Mouse (Mus musculus) embryonic facial prominence, embryonic 12.5 days (tissue): ENCODE data around the gene Timm10. TPM values are rescaled to one million over a fixed set of nuclear protein-coding genes. Genes with fewer than 3 reads are reported as not detected.

Source experiments
- ATAC-seq: fragments of 200-750 bp; cut with Nextera tagmentation; 2 replicates; pipeline ENCODE4 v1.8.0; 2017; ENCODE audit not compliant: insufficient number of reproducible peaks, insufficient read depth, low FRiP score, low TSS enrichment
- H3K27ac ChIP-seq: fragments of 300-500 bp; sonication (generic); 2 replicates; pipeline ENCODE4 v1.5.1; 2016; ENCODE audit warnings: mild to moderate bottlenecking
- H3K27me3 ChIP-seq: fragments of 300-500 bp; sonication (generic); 2 replicates; pipeline ENCODE4 v1.6.1; 2016; ENCODE audit warnings: mild to moderate bottlenecking, moderate library complexity
- H3K36me3 ChIP-seq: fragments of 300-500 bp; sonication (generic); 2 replicates; pipeline ENCODE4 v1.6.1; 2016; ENCODE audit warnings: mild to moderate bottlenecking
- H3K4me1 ChIP-seq: fragments of 300-500 bp; sonication (generic); 2 replicates; pipeline ENCODE4 v1.6.1; 2016
- H3K4me2 ChIP-seq: fragments of 300-500 bp; sonication (generic); replicated peaks from 2 replicates; pipeline ENCODE4 v1.6.1; 2016; ENCODE audit warnings: mild to moderate bottlenecking, moderate library complexity
- H3K4me3 ChIP-seq: fragments of 300-500 bp; sonication (generic); 2 replicates; pipeline ENCODE4 v1.5.1; 2016; ENCODE audit warnings: mild to moderate bottlenecking
- H3K9ac ChIP-seq: fragments of 300-500 bp; sonication (generic); 2 replicates; pipeline ENCODE4 v1.6.1; 2016; ENCODE audit warnings: mild to moderate bottlenecking, moderate library complexity
- H3K9me3 ChIP-seq: fragments of 300-500 bp; sonication (generic); 2 replicates; pipeline ENCODE4 v1.6.1; 2016; ENCODE audit warnings: mild to moderate bottlenecking, moderate library complexity
- WGBS: fragments of 180-500 bp; shearing (Covaris S2); methylation state at CpG from one replicate; pipeline ENCODE4 v1.1.7; 2016; 5-methylcytosine and 5-hydroxymethylcytosine counted together
- polyA plus RNA-seq: library from polyadenylated mRNA; unstranded; fragments of >200 nt; fragmentation: Nextera tagmentation; extraction: Ambion mirVana; gene quantifications from 2 replicates; pipeline ENCODE4 v1.2.1, GENCODE M21; 2016

Timm10 gene
- polyA plus RNA-seq, 1 experiment from 2014 or later: 39.4 TPM

DNA sequence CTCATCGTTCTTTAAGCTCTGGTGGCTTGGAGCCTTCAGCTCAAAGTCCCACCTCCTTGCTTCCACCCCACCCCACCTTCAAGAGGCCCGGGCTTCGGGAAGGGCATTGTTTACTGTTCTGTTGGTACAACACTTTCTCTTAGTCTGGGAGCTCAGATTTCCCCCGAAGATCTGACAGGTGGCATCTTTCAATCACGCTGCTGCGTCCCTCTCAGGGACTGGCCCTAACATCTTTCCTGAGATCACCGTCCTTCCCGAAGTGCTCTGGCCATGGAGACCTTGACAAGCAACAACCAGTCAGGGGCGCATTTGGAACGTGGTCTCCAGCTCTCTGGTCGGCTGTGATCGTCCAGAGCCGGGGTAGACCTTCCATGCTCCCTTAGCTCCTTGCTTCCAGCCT lies 4.2 kb upstream of the Timm10 start, which contains the start of gene Smtnl1:
Gene Smtnl1, minus strand, starts transcription at position 101 of the 400 bp plus-strand sequence.
- H3K36me3 ChIP-seq: no peaks in the 10 kb centered on the region
- no peaks in the 10 kb centered on the region for H3K27me3 ChIP-seq
- H3K4me2 ChIP-seq: no peak within 1 kb of the TSS
- H3K9me3 ChIP-seq: no peaks in the 10 kb centered on the region
- ATAC-seq: no peak
- peaks cover 2% of the 10 kb centered on the region for H3K4me1 ChIP-seq
- no peak within 1 kb of the TSS for H3K4me3 ChIP-seq
- 67% methylated on average over 13 of the region's 13 CpGs for WGBS
- H3K27ac ChIP-seq: 0 out of 2 replicates have a peak within 1 kb of the TSS, but pooled peaks have one; percentile 31
- no peak within 1 kb of the TSS for H3K9ac ChIP-seq

DNA sequence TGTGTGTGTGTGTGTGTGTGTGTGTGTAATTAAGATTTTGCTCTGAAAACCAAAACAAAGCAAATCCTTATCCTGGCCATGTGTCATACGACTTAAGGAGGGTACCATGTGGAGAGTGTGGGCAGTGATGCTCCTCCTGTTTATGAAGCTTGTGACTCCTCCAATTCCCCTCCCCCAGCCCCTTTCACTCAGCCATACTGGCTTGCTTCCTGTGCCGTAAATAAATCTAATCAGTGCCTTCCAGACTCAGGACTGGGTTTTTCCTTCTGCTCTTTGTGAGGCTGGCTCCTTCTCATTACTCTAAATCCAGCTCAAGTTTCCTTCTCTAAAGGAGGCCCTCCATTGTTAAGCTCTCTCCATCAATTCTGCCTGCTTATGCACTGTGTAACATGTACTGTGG lies 3.6 kb upstream of the Timm10 start:
- Histone ChIP-seq H3K36me3 (no peaks in the 10 kb centered on the region), H3K9me3 (no peaks in the 10 kb centered on the region), H3K4me1 (peaks cover 9% of the 10 kb centered on the region), H3K4me2 (no peak overlapping the region), H3K9ac (no peak overlapping the region), H3K27ac (0 out of 2 replicates have a peak overlapping the region, but pooled peaks have one; percentile 31), H3K27me3 (no peaks in the 10 kb centered on the region), H3K4me3 (no peak overlapping the region)
- ATAC-seq: no peak
- 29% methylated on average over 2 of the region's 2 CpGs for WGBS

DNA sequence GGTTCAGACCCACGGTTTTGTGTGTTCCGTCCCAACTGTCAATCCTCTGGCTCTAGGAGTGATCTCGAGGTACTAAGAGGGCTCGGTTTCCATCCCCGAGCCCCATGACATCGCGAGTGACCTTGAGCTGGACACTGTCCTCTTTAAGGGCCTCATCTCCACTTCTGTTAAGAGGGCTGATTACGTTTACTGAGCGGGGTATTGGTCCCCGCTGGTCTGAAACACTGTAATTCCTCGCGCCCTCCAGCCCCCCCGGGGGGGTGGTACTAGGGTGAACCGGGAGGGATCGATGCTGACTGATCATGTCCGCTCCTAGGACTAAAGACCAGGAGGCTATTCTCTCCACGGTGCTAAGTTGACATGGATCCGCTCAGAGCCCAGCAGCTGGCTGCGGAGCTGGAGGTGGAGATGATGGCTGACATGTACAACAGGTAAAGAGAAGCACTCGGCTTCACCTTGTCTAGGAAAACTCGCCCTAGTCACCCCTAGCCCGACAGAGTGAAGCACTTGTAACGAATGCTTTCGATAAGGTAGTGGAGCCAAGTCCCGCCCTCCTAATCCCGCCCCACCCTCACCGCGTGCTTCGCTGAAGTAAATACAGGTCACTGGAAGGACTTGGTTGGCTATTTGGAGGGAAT lies 605 bp downstream of the Timm10 start:
- H3K4me1 ChIP-seq: peaks cover 10% of the 10 kb centered on the region
- no peaks in the 10 kb centered on the region for H3K9me3 ChIP-seq
- ATAC-seq: 0 out of 2 replicates have a peak, but pooled peaks have one; percentile 3
- H3K27ac ChIP-seq: no peak overlapping the region; the same call in 1 of the 2 replicates
- H3K36me3 ChIP-seq: 0 out of 2 replicates have a peak, but pooled peaks cover 3% of the 10 kb centered on the region
- H3K4me3 ChIP-seq: peak overlapping the region; percentile 91
- peak overlapping the region; percentile 73 for H3K9ac ChIP-seq
- peak overlapping the region; percentile 99 for H3K4me2 ChIP-seq
- under 1% methylated on average over 29 of the region's 29 CpGs for WGBS
- no peaks in the 10 kb centered on the region for H3K27me3 ChIP-seq

DNA sequence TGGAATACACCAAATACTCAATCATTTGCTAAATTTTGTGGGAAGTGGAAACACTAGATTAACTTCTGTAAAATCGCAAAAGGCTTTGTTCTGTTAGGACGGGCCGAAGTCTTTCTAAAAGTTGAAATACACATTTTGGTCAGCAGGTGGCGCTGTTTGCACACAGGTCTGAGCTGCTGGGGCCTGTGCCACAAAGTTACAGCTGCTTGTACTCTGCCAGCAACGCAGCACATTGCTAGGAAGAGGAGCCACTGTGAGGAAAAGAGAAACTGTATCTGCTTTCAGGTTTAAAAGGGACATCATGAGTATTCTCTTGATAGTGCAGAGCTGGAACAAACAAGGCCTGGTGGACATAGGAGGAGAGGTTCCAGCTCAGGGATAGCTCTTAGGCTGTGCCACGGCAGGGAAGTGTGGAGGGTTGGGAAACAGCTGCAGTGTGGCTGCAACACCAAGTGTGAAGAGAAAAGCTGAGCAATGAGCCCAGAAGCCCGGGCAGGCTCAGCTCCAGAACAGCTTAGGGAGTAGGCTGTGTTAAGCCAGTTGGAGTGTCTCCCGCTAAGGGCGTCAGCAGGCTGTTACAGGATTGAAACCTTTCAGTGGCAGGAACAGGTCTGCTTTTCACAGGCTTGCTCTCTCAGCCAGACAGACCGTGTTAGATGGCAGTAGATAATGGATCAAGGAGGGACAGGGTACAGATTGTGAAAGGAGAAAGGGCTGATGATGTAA lies 5.0 kb downstream of the Timm10 start:
- H3K36me3 ChIP-seq: 0 out of 2 replicates have a peak, but pooled peaks cover 3% of the 10 kb centered on the region
- ATAC-seq: peak; percentile 70; the same call in 1 of the 2 replicates
- no peak overlapping the region for H3K4me3 ChIP-seq
- 0 out of 2 replicates have a peak overlapping the region, but pooled peaks have one; percentile 1 for H3K27ac ChIP-seq
- 0 out of 2 replicates have a peak overlapping the region, but pooled peaks have one; percentile 13 for H3K9ac ChIP-seq
- H3K27me3 ChIP-seq: no peaks in the 10 kb centered on the region
- WGBS: 41% methylated on average over 10 of the region's 10 CpGs
- H3K4me2 ChIP-seq: no peak overlapping the region
- peaks cover 10% of the 10 kb centered on the region for H3K4me1 ChIP-seq
- H3K9me3 ChIP-seq: no peaks in the 10 kb centered on the region

DNA sequence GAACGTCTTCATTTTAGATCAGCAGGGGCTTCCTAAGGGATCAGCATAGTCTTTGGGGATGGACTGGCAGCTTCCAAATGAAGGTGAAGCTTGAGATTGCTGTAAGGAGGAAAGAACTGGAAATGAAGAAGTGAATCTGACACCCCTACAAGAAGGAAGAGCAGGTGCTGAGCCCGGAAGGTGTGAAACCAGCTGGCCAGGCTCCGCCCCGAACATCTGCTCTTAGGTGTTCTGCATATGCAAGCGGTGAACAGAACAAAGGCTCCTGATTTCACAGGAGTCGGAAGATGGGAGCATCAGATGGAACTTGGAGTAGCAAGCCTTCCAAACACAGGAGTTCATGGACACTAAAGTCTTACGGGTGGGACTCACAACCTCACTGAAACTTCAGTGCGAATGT lies 10.3 kb downstream of the Timm10 start:
- Histone ChIP-seq H3K36me3 (no peaks in the 10 kb centered on the region), H3K9ac (no peak overlapping the region), H3K4me1 (peaks cover 12% of the 10 kb centered on the region), H3K9me3 (no peaks in the 10 kb centered on the region), H3K4me3 (no peak overlapping the region), H3K27ac (no peak overlapping the region), H3K27me3 (peaks cover 4% of the 10 kb centered on the region; the same call in 1 of the 2 replicates), H3K4me2 (no peak overlapping the region)
- ATAC-seq: no peak
- 64% methylated on average over 8 of the region's 8 CpGs for WGBS

DNA sequence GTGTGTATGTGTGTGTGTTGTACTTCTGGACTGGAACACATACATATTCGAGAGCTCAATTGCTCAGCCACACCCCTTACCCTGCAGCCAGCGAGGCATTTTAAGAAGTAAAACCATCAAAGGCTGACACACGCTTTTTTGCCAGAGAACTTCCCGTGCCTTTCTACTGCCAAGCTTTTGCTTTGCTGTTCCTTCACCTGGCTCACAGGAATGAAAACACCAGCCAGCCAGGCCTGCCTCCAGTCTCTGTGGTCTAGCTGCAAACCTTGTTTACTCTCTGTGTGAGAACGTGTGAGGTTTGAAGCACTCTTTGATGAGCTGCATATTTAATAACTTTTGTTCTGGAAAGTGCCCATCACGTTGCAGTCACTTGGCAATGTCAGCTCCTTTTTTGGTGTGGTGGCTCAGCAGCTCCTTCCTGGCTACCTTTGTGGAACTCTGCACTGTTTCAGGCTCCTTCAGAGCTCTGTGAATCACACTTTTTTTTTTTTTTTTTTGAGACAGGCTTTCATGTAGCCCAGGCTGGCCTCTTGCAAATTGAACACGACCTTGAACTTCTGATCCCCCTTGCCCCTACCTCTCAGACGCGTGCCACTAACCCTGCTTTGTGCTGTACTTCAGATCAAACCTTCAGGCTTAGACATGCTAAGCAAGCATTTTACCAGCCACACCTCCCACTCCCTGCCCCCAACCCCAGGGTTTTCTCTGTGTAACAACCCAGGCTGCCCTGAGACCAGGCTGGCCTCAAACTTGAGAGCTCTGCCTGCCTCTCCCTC lies 11.2 kb downstream of the Timm10 start:
- WGBS: 32% methylated on average over 9 of the region's 9 CpGs
- Histone ChIP-seq H3K27ac (no peak overlapping the region), H3K36me3 (no peaks in the 10 kb centered on the region), H3K9ac (no peak overlapping the region), H3K4me3 (no peak overlapping the region), H3K27me3 (peaks cover 4% of the 10 kb centered on the region; the same call in 1 of the 2 replicates), H3K4me2 (peak overlapping the region; percentile 86; the same call in 1 of the 2 replicates), H3K4me1 (peaks cover 14% of the 10 kb centered on the region), H3K9me3 (no peaks in the 10 kb centered on the region)
- no peak for ATAC-seq

- Histone ChIP-seq H3K4me1 (peaks cover 14% of the 10 kb centered on the region), H3K36me3 (no peaks in the 10 kb centered on the region), H3K27me3 (peaks cover 4% of the 10 kb centered on the region; the same call in 1 of the 2 replicates), H3K9me3 (no peaks in the 10 kb centered on the region), H3K4me2 (peak within 1 kb of the TSS; percentile 86), H3K27ac (peak within 1 kb of the TSS; percentile 90), H3K4me3 (peak within 1 kb of the TSS; percentile 73), H3K9ac (peak within 1 kb of the TSS; percentile 79)
- ATAC-seq: no peak
- WGBS: 12% methylated on average over 10 of the region's 10 CpGs
These were observed 11.8 kb downstream of the Timm10 start, which contains the start of gene Slc43a1 for GRCm38 (mm10) chr2:84838593-84838949. Slc43a1 (plus strand) TSS chr2:84838850.

DNA sequence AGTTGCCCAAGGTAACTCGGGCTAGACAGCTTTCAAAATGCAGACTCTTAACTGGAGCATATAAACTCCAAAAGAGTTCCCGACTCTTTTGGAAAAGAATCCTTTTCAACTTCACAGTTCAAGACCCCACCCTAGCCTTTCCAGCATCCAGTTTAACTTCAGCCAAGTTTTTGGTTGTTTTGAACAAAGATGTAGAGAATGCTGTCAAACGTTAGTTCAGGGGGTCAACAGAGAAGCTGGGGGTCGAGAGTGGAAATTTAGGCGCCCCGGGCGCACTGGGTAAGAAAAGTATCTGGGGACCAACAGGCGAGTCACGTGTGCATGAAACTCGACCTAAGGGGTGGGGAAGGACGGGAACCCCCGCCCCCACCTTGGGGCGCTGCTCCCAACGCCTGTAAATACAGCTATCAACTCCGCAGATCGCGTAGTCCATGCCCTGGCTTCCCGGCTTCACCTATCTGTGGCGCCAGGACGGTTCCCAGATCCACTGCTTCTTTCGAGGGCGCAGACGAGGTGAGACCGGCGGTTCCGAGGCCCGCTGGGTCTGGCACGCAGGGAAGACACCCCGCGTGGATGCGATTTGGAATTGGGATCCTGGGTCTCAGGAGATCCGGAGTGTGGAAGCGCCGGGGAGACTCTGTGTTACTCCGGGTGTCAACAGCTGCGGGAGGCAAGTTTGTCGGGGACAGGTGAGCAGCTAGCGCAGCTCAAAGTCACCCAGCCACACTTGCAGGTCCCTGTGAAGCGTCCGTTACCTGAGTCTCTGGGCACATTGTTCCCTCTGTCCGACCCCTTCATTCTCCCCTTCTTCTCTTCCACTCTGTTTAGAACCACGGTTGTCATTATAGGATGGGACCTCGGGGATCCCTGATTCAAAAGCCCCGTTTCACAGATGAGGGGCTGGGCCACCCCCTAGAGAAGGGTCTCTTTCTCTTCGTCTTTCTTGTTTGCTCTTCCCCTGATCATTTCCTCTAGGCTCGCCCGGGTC lies 12.5 kb downstream of the Timm10 start:
- peaks cover 14% of the 10 kb centered on the region for H3K4me1 ChIP-seq
- peak overlapping the region; percentile 90 for H3K27ac ChIP-seq

GRCm38 (mm10) chr2:84840016-84840747 lies 13.4 kb downstream of the Timm10 start:
- Histone ChIP-seq H3K27me3 (peaks cover 4% of the 10 kb centered on the region; the same call in 1 of the 2 replicates), H3K4me2 (peak overlapping the region; percentile 86), H3K4me1 (peaks cover 14% of the 10 kb centered on the region), H3K4me3 (peak overlapping the region; percentile 73), H3K27ac (peak overlapping the region; percentile 90), H3K9me3 (no peaks in the 10 kb centered on the region), H3K36me3 (no peaks in the 10 kb centered on the region), H3K9ac (peak overlapping the region; percentile 79)
- WGBS: 0% methylated on average over 54 of the region's 54 CpGs
- peak; percentile 87 for ATAC-seq

More for the DNA sequence above, 12.5 kb downstream of the Timm10 start:
- Histone ChIP-seq H3K4me2 (peak overlapping the region; percentile 86), H3K27me3 (peaks cover 4% of the 10 kb centered on the region; the same call in 1 of the 2 replicates), H3K36me3 (no peaks in the 10 kb centered on the region), H3K9me3 (no peaks in the 10 kb centered on the region), H3K9ac (peak overlapping the region; percentile 79), H3K4me3 (peak overlapping the region; percentile 73)
- under 1% methylated on average over 47 of the region's 47 CpGs for WGBS
- ATAC-seq: peak; percentile 25
